In the genomic region with DNA sequence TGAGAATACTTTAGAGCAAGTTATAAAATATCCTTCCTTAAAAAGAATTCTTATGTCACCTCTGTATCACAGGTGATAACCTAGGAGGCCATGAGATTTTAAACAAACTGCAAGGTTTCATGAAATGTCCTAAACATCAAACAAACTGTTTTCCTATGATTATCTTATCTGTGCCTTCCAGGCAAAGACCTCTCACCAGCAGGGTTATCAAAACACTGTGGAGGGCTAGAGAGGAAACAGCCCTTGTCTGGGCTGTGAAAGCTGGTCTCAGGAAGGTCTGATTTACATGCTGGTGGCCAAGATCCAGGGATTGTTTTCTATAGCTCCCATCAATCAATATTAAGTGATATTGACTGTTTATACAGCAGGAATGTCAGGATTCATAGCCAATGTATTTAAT, we compare ENCODE assay signal across 18 mouse cellular contexts. TPM values are rescaled to one million over a fixed set of nuclear protein-coding genes. Genes with fewer than 3 reads are reported as not detected.
DNase-seq lines count a peak whose midpoint lies in the region; ATAC-seq and TF ChIP-seq lines count a peak whose summit lies in the region.
"Had no signal": no experiment of that assay in that cellular context is flagged by ENCODE, and none has a peak within 500 bp of the region (broad histone marks: within the 10 kb centered on the region; RNA-seq: fewer than 3 reads in every experiment).

No protein-coding gene starts in this region.

- no peaks in the 10 kb centered on the region for H3K36me3 ChIP-seq in heart, embryonic 11.5 days (ENCODE audit: control insufficient read depth, insufficient read depth, low read length)
- H3K36me3 ChIP-seq in MEL (ENCODE audit: control insufficient read depth in 1 of 2, insufficient read depth in 2 of 2, low read length in 2 of 2), result no peaks in the 10 kb centered on the region
- H3K36me3 ChIP-seq in liver, embryonic 16.5 days (ENCODE audit: control insufficient read depth, insufficient read depth), result no peaks in the 10 kb centered on the region
- no peaks in the 10 kb centered on the region for H3K36me3 ChIP-seq in forebrain, embryonic 13.5 days (ENCODE audit: poor library complexity, severe bottlenecking)
- H3K36me3 ChIP-seq in hindbrain, embryonic 10.5 days, result no peaks in the 10 kb centered on the region
- H3K36me3 ChIP-seq in midbrain, embryonic 11.5 days (ENCODE audit: control insufficient read depth, insufficient read depth, low read length), result no peaks in the 10 kb centered on the region
- H3K36me3 ChIP-seq: embryonic facial prominence, embryonic 12.5 days; forebrain, embryonic 12.5 days; limb, embryonic 13.5 days; stomach, embryonic 15.5 days had no signal

- H3K4me2 ChIP-seq in heart, embryonic 11.5 days, result no peak overlapping the region
- H3K4me2 ChIP-seq in liver, embryonic 16.5 days (ENCODE audit: low read depth, low read length), result no peak overlapping the region
- no peak overlapping the region for H3K4me2 ChIP-seq in forebrain, embryonic 13.5 days
- no peak overlapping the region for H3K4me2 ChIP-seq in midbrain, embryonic 11.5 days
- H3K4me2 ChIP-seq: embryonic facial prominence, embryonic 12.5 days; forebrain, embryonic 12.5 days; limb, embryonic 13.5 days; stomach, embryonic 15.5 days had no signal

- TF ChIP-seq POLR2A in MEL (IDR thresholded peaks at IDR 0.05; ENCODE audit: control insufficient read depth in 1 of 2, insufficient read depth in 1 of 2, low read depth in 1 of 2, low read length in 2 of 2, poor library complexity in 1 of 2), result no peak

- H3K9ac ChIP-seq in heart, embryonic 11.5 days (ENCODE audit: low read depth, low read length), result no peak overlapping the region
- H3K9ac ChIP-seq in MEL (ENCODE audit: control insufficient read depth, low read depth, low read length, poor library complexity, severe bottlenecking), result no peak overlapping the region
- no peak overlapping the region for H3K9ac ChIP-seq in liver, embryonic 16.5 days (ENCODE audit: low read depth, low read length)
- no peak overlapping the region for H3K9ac ChIP-seq in forebrain, embryonic 13.5 days
- no peak overlapping the region for H3K9ac ChIP-seq in midbrain, embryonic 11.5 days (ENCODE audit: low read length)
- H3K9ac ChIP-seq: embryonic facial prominence, embryonic 12.5 days; forebrain, embryonic 12.5 days; limb, embryonic 13.5 days; stomach, embryonic 15.5 days had no signal

- H3K27ac ChIP-seq in heart, embryonic 11.5 days (ENCODE audit: low read depth, low read length), result no peak overlapping the region
- no peak overlapping the region for H3K27ac ChIP-seq in MEL (ENCODE audit: control insufficient read depth, low read depth, low read length)
- H3K27ac ChIP-seq in liver, embryonic 16.5 days (ENCODE audit: low read length), result no peak overlapping the region
- no peak overlapping the region for H3K27ac ChIP-seq in forebrain, embryonic 13.5 days
- no peak overlapping the region for H3K27ac ChIP-seq in hindbrain, embryonic 10.5 days
- no peak overlapping the region for H3K27ac ChIP-seq in midbrain, embryonic 11.5 days (ENCODE audit: low read depth, low read length)
- H3K27ac ChIP-seq: embryonic facial prominence, embryonic 12.5 days; forebrain, embryonic 12.5 days; limb, embryonic 13.5 days; stomach, embryonic 15.5 days had no signal

- no peak for DNase-seq in heart, adult 8-10 months (ENCODE audit: low spot score)
- DNase-seq in MEL (ENCODE audit: low read depth, low spot score), result peak; percentile 13
- peak; percentile 39 for DNase-seq in embryo, embryonic 9.5 days (ENCODE audit: extremely low spot score)
- no peak for DNase-seq in hindbrain, embryonic 10.5 days (ENCODE audit: low spot score)
- no peak for DNase-seq in midbrain, embryonic 11.5 days (ENCODE audit: low spot score, missing footprints)
- DNase-seq: B cell, adult 2 months; cerebellum, adult 2 months; heart, adult 18-20 months had no signal

- H3K4me1 ChIP-seq in heart, embryonic 11.5 days (ENCODE audit: control insufficient read depth, insufficient read depth, low read length), result no peaks in the 10 kb centered on the region; the same call in 1 of the 2 replicates
- no peaks in the 10 kb centered on the region; a peak in 1 of 4 replicates for H3K4me1 ChIP-seq in MEL (ENCODE audit: control insufficient read depth in 1 of 2, insufficient read depth in 2 of 2, low read length in 2 of 2)
- H3K4me1 ChIP-seq in liver, embryonic 16.5 days (ENCODE audit: control insufficient read depth, low read depth, low read length), result no peaks in the 10 kb centered on the region
- no peaks in the 10 kb centered on the region for H3K4me1 ChIP-seq in forebrain, embryonic 13.5 days
- no peaks in the 10 kb centered on the region for H3K4me1 ChIP-seq in hindbrain, embryonic 10.5 days (replicated peaks)
- no peaks in the 10 kb centered on the region for H3K4me1 ChIP-seq in midbrain, embryonic 11.5 days (ENCODE audit: control insufficient read depth, insufficient read depth, low read length)
- H3K4me1 ChIP-seq: embryonic facial prominence, embryonic 12.5 days; forebrain, embryonic 12.5 days; limb, embryonic 13.5 days; stomach, embryonic 15.5 days had no signal

- H3K9me3 ChIP-seq in heart, embryonic 11.5 days (replicated peaks; ENCODE audit: control insufficient read depth, low read length), result no peaks in the 10 kb centered on the region
- no peaks in the 10 kb centered on the region for H3K9me3 ChIP-seq in MEL (replicated peaks; ENCODE audit: insufficient read depth, low read length)
- no peaks in the 10 kb centered on the region for H3K9me3 ChIP-seq in liver, embryonic 16.5 days (replicated peaks; ENCODE audit: control insufficient read depth, low read length)
- H3K9me3 ChIP-seq in forebrain, embryonic 13.5 days (replicated peaks), result no peaks in the 10 kb centered on the region
- no peaks in the 10 kb centered on the region for H3K9me3 ChIP-seq in hindbrain, embryonic 10.5 days
- no peaks in the 10 kb centered on the region for H3K9me3 ChIP-seq in midbrain, embryonic 11.5 days (ENCODE audit: control insufficient read depth, low read length)
- H3K9me3 ChIP-seq: embryonic facial prominence, embryonic 12.5 days; forebrain, embryonic 12.5 days; limb, embryonic 13.5 days; stomach, embryonic 15.5 days had no signal

- H3K27me3 ChIP-seq in heart, embryonic 11.5 days (ENCODE audit: control insufficient read depth, insufficient read depth, low read length), result no peaks in the 10 kb centered on the region
- no peaks in the 10 kb centered on the region for H3K27me3 ChIP-seq in MEL (ENCODE audit: control insufficient read depth in 1 of 2, insufficient read depth in 2 of 2, low read length in 2 of 2)
- H3K27me3 ChIP-seq in liver, embryonic 16.5 days (ENCODE audit: control insufficient read depth, insufficient read depth, low read depth, low read length), result no peaks in the 10 kb centered on the region
- no peaks in the 10 kb centered on the region for H3K27me3 ChIP-seq in forebrain, embryonic 13.5 days
- no peaks in the 10 kb centered on the region for H3K27me3 ChIP-seq in hindbrain, embryonic 10.5 days (ENCODE audit: insufficient read depth, poor library complexity, severe bottlenecking)
- no peaks in the 10 kb centered on the region for H3K27me3 ChIP-seq in midbrain, embryonic 11.5 days (ENCODE audit: control insufficient read depth, insufficient read depth, low read length)
- H3K27me3 ChIP-seq: embryonic facial prominence, embryonic 12.5 days; forebrain, embryonic 12.5 days; limb, embryonic 13.5 days; stomach, embryonic 15.5 days had no signal

- peak; percentile 62 to 83 for TF ChIP-seq EP300 in MEL (IDR thresholded peaks at IDR 0.05; ENCODE audit: low read depth in 1 of 2, low read length in 2 of 2)

- no peak for TF ChIP-seq RAD21 in MEL (IDR thresholded peaks at IDR 0.05; ENCODE audit: low read depth, low read length)

- TF ChIP-seq CTCF in MEL (IDR thresholded peaks at IDR 0.05 in 2 of 3, conservative IDR thresholded peaks at IDR 0.05 in 1 of 3; ENCODE audit: control insufficient read depth in 1 of 3, insufficient read depth in 1 of 3, low read depth in 2 of 3, low read length in 3 of 3, poor library complexity in 1 of 3, severe bottlenecking in 1 of 3), result no peak

- H3K79me2 ChIP-seq in MEL (ENCODE audit: control insufficient read depth, insufficient read depth, low read length, poor library complexity), result no peaks in the 10 kb centered on the region

- 0 out of 2 replicates have a peak, but pooled peaks have one; percentile 55 for ATAC-seq in heart, embryonic 11.5 days (replicated peaks; ENCODE audit: insufficient number of reproducible peaks, low FRiP score, low TSS enrichment)
- peak; percentile 50; the same call in 1 of the 2 replicates for ATAC-seq in liver, embryonic 16.5 days (ENCODE audit: low read depth)
- no peak for ATAC-seq in forebrain, embryonic 13.5 days
- ATAC-seq in midbrain, embryonic 11.5 days (ENCODE audit: low FRiP score), result no peak

- no peak overlapping the region for H3K4me3 ChIP-seq in heart, embryonic 11.5 days (ENCODE audit: low read depth, low read length)
- no peak overlapping the region for H3K4me3 ChIP-seq in MEL (ENCODE audit: control insufficient read depth in 1 of 2, insufficient read depth in 1 of 2, low read depth in 2 of 2, low read length in 2 of 2)
- H3K4me3 ChIP-seq in liver, embryonic 16.5 days (ENCODE audit: low read depth, low read length), result no peak overlapping the region
- no peak overlapping the region for H3K4me3 ChIP-seq in forebrain, embryonic 13.5 days
- no peak overlapping the region for H3K4me3 ChIP-seq in hindbrain, embryonic 10.5 days
- H3K4me3 ChIP-seq in midbrain, embryonic 11.5 days (ENCODE audit: low read depth, low read length), result no peak overlapping the region
- H3K4me3 ChIP-seq: embryonic facial prominence, embryonic 12.5 days; forebrain, embryonic 12.5 days; limb, embryonic 13.5 days; stomach, embryonic 15.5 days had no signal

TF ChIP-seq in MEL, 35 proteins besides CTCF, POLR2A, EP300 and RAD21 (continues in another document):
- no peak for TF ChIP-seq HCFC1 (IDR thresholded peaks at IDR 0.05; ENCODE audit: low read depth, low read length)
- no peak for TF ChIP-seq ZMIZ1 (IDR thresholded peaks at IDR 0.05; ENCODE audit: low read depth, low read length)
- TF ChIP-seq ELF1 (IDR thresholded peaks at IDR 0.05; ENCODE audit: low read depth, low read length), result no peak
- TF ChIP-seq RCOR1 (IDR thresholded peaks at IDR 0.05; ENCODE audit: low read depth, low read length), result peak; percentile 85
- no peak for TF ChIP-seq MYB (IDR thresholded peaks at IDR 0.05; ENCODE audit: low read depth, low read length)
- TF ChIP-seq ETS1 (IDR thresholded peaks at IDR 0.05; ENCODE audit: low read depth, low read length), result peak; percentile 44; the same call in 1 of the 2 replicates

RNA-seq across cellular contexts. Expression of a gene that starts 46.4 kb away (rescaled TPM):
- polyA plus RNA-seq in heart, embryonic 11.5 days (2014; fragmentation: Nextera tagmentation; extraction: Ambion mirVana), result 62.0 and 86.9 TPM in 2 replicates
- under 1 TPM; 0.14 to 0.28 (median 0.22) TPM for total RNA-seq in heart, adult 8-10 months (2022)
- not detected in 2 replicates for total RNA-seq in MEL (2012; rRNA removed)
- polyA plus RNA-seq in MEL (2012; ENCODE audit: insufficient read depth in 1 of 2, insufficient read length in 2 of 2, low read depth in 1 of 2, low replicate concordance in 2 of 2, missing spikeins in 1 of 2), result not detected
- 0.20 and 0.58 TPM in 2 replicates for polyA plus RNA-seq in liver, embryonic 16.5 days (2015; fragmentation: Nextera tagmentation; extraction: Ambion mirVana)
- 0.76 and 1.2 TPM in 2 replicates for polyA plus RNA-seq in forebrain, embryonic 13.5 days (2015; fragmentation: Nextera tagmentation; extraction: Ambion mirVana)
- 16.9 and 22.7 TPM in 2 replicates for polyA plus RNA-seq in hindbrain, embryonic 10.5 days (2016; fragmentation: Nextera tagmentation; extraction: Ambion mirVana)
- polyA plus RNA-seq in midbrain, embryonic 11.5 days (2014; fragmentation: Nextera tagmentation; extraction: Ambion mirVana), result 17.9 and 19.4 TPM in 2 replicates
- total RNA-seq: gastrocnemius, adult 18-20 months; monocyte, adult 5-6 weeks had no signal
- polyA plus RNA-seq: small intestine, adult 2 months had no signal

Comparison
In these comparisons a context has a peak if more than half of its experiments do, and no peak if none do; other contexts are left out.
1. ATAC-seq: peak in heart, embryonic 11.5 days (single experiment) and liver, embryonic 16.5 days (single experiment); none in forebrain, embryonic 13.5 days (single experiment) and midbrain, embryonic 11.5 days (single experiment).
2. DNase-seq: peak in MEL (single experiment) and embryo, embryonic 9.5 days (single experiment); none in heart, adult 8-10 months (single experiment), hindbrain, embryonic 10.5 days (single experiment) and midbrain, embryonic 11.5 days (single experiment).